14 mouse cellular contexts compared by ENCODE assay signal in the genomic region with DNA sequence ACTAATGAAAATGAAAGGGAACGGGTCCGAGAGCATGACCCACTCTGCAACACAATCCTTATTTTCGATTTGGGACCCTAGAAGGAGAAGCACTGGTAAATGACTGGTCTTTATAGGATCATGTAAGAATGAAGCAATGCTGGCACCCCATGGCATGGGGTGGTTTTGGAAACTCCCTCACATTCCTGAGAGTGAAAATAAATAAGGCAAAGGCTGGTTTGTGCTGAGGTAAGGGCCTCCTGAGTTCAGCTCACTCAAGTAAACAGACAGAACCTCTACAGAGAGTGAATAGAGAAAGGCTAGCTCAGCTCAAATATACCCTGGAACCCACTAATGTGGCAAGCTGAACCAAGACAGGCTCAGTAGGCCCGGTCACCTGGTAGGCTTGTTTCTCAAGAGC.
"Had no signal": no experiment of that assay in that cellular context is flagged by ENCODE, and none has a peak within 500 bp of the region (broad histone marks: within the 10 kb centered on the region; RNA-seq: fewer than 3 reads in every experiment).

No protein-coding gene starts in this region.

- DNase-seq: kidney, postnatal 25 days; lung, embryonic 14.5 days; lung, postnatal 10 days; lung, postnatal 4 days; right cerebral cortex, postnatal 14 days; thymus, postnatal 36 days had no signal

- H3K4me2 ChIP-seq: limb, embryonic 15.5 days; liver, embryonic 15.5 days; lung, embryonic 14.5 days; midbrain, embryonic 11.5 days; neural tube, embryonic 13.5 days; stomach, embryonic 15.5 days had no signal

- H3K27ac ChIP-seq: left cerebral cortex, adult 2 months; limb, embryonic 15.5 days; liver, embryonic 15.5 days; neural tube, embryonic 13.5 days; stomach, embryonic 15.5 days had no signal

- H3K36me3 ChIP-seq: neural tube, embryonic 13.5 days had no signal

- H3K4me3 ChIP-seq: left cerebral cortex, adult 2 months; limb, embryonic 15.5 days; liver, embryonic 15.5 days; megakaryocyte, embryonic 14.5 days; neural tube, embryonic 13.5 days; stomach, embryonic 15.5 days had no signal

- H3K9me3 ChIP-seq: limb, embryonic 15.5 days; liver, embryonic 15.5 days; megakaryocyte, embryonic 14.5 days; neural tube, embryonic 13.5 days; stomach, embryonic 15.5 days had no signal

- H3K9ac ChIP-seq: limb, embryonic 15.5 days; liver, embryonic 15.5 days; lung, embryonic 14.5 days; neural tube, embryonic 13.5 days; stomach, embryonic 15.5 days had no signal

- H3K4me1 ChIP-seq: liver, embryonic 15.5 days; megakaryocyte, embryonic 14.5 days had no signal

- ATAC-seq: midbrain, embryonic 16.5 days had no signal

- H3K27me3 ChIP-seq: limb, embryonic 15.5 days; liver, embryonic 15.5 days; megakaryocyte, embryonic 14.5 days; neural tube, embryonic 13.5 days; stomach, embryonic 15.5 days had no signal
